Mouse (Mus musculus) forebrain, embryonic 16.5 days (tissue): ENCODE measurements at regions not wholly inside any gene's neighbourhood (a gene's known extent, or its start where the extent isn't known, plus 50 kb on each side); places are given as distances from the start of the nearest gene placed in this dataset.
"Not testable (repeated sequence)": the region's sequence is repeated elsewhere in the genome, so short reads cannot be mapped to it uniquely, and the experiment has no call there.

Source experiments
- ATAC-seq: fragments of 200-750 bp; cut with Nextera tagmentation; 2 replicates; pipeline ENCODE4 v1.8.0; 2017; ENCODE audit warnings: mild to moderate bottlenecking, moderate library complexity
- H3K27ac ChIP-seq: fragments of 300-500 bp; sonication (generic); 2 replicates; pipeline ENCODE4 v1.5.1; 2014; ENCODE audit warnings: low read length, control low read depth
- H3K27me3 ChIP-seq: fragments of 300-500 bp; sonication (generic); replicated peaks from 2 replicates; pipeline ENCODE4 v1.6.1; 2014; ENCODE audit warnings: low read length; ENCODE audit not compliant: control insufficient read depth, insufficient read depth
- H3K36me3 ChIP-seq: fragments of 300-500 bp; sonication (generic); 2 replicates; pipeline ENCODE4 v1.6.1; 2014; ENCODE audit not compliant: control insufficient read depth, insufficient read depth
- H3K4me1 ChIP-seq: fragments of 300-500 bp; sonication (generic); replicated peaks from 2 replicates; pipeline ENCODE4 v1.6.1; 2014; ENCODE audit warnings: low read length; ENCODE audit not compliant: control insufficient read depth, insufficient read depth
- H3K4me2 ChIP-seq: fragments of 300-500 bp; sonication (generic); 2 replicates; pipeline ENCODE4 v1.6.1; 2014; ENCODE audit warnings: mild to moderate bottlenecking, low read length, control low read depth
- H3K4me3 ChIP-seq: fragments of 300-500 bp; sonication (generic); replicated peaks from 2 replicates; pipeline ENCODE4 v1.5.1; 2014; ENCODE audit warnings: mild to moderate bottlenecking, low read length, control low read depth
- H3K9ac ChIP-seq: fragments of 300-500 bp; sonication (generic); replicated peaks from 2 replicates; pipeline ENCODE4 v1.6.1; 2014; ENCODE audit warnings: low read depth, low read length, control low read depth
- H3K9me3 ChIP-seq: fragments of 300-500 bp; sonication (generic); 2 replicates; pipeline ENCODE4 v1.6.1; 2016; ENCODE audit warnings: low read length; ENCODE audit not compliant: control insufficient read depth
- WGBS: fragments of 180-500 bp; shearing (Covaris S2); extraction: QIAGEN DNeasy Blood & Tissue Kit; methylation state at CpG from one replicate; pipeline ENCODE4 v1.1.7; 2014; 5-methylcytosine and 5-hydroxymethylcytosine counted together

GRCm38 (mm10) chr5:40441239-40441638, 686.0 kb upstream of the Hs3st1 start:
- ATAC-seq: no peak
- H3K9ac ChIP-seq: no peak overlapping the region
- no peaks in the 10 kb centered on the region for H3K36me3 ChIP-seq
- WGBS: 57% methylated on average over 7 of the region's 7 CpGs
- no peaks in the 10 kb centered on the region for H3K27me3 ChIP-seq
- H3K9me3 ChIP-seq: no peaks in the 10 kb centered on the region
- H3K4me3 ChIP-seq: no peak overlapping the region
- no peaks in the 10 kb centered on the region for H3K4me1 ChIP-seq
- no peak overlapping the region for H3K4me2 ChIP-seq
- H3K27ac ChIP-seq: no peak overlapping the region

- Histone ChIP-seq H3K27ac (no peak overlapping the region), H3K9ac (no peak overlapping the region), H3K9me3 (no peaks in the 10 kb centered on the region), H3K4me3 (no peak overlapping the region), H3K36me3 (no peaks in the 10 kb centered on the region), H3K27me3 (no peaks in the 10 kb centered on the region), H3K4me1 (no peaks in the 10 kb centered on the region), H3K4me2 (no peak overlapping the region)
- ATAC-seq: no peak
Observed at GRCm38 (mm10) chr5:40402721-40403120, 647.4 kb upstream of the Hs3st1 start.

DNA sequence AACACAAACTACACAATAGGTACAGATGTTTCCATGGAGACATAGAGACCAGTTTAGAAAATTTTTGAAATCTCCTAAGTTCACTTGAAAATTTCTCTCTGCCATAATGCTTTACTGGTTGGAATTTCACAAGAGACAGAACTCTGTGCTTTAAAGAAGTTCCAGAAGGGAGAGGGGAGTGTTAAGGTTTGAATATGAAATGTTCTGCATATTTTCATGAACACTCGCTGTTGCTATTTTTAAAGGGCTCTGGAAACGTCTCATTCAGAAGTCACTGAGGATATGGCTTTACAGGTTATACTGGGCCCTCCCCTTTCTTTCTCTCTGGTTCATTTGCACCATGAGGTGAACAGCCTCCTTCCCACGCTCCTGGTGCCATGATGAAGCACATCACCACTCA, 639.5 kb upstream of the Hs3st1 start:
- Histone ChIP-seq H3K27ac (no peak overlapping the region), H3K9ac (no peak overlapping the region), H3K4me3 (no peak overlapping the region), H3K36me3 (no peaks in the 10 kb centered on the region), H3K4me1 (no peaks in the 10 kb centered on the region), H3K9me3 (no peaks in the 10 kb centered on the region), H3K4me2 (no peak overlapping the region), H3K27me3 (no peaks in the 10 kb centered on the region)
- 77% methylated on average over 3 of the region's 3 CpGs for WGBS
- no peak for ATAC-seq

DNA sequence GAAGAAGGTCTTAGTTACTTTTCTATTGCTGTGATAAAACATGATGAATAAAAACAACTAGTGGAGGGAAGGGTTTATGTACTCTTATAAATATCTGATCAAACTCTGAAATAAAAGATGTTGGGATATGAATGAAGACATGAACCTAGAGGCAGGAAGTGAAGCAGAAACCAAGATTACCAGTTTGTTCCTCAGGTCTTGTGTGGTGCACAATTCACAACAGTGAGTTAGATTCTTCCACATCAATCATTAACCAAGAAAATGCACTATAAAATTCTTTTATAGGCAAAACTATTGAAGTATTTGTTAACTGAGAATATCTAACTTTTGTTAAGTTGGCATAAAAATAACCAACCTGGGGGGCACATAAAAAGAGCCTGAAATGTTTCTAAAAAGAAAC, 634.3 kb upstream of the Hs3st1 start:
- Histone ChIP-seq H3K4me2 (no peak overlapping the region), H3K9ac (no peak overlapping the region), H3K27ac (no peak overlapping the region), H3K9me3 (no peaks in the 10 kb centered on the region), H3K27me3 (no peaks in the 10 kb centered on the region), H3K36me3 (no peaks in the 10 kb centered on the region), H3K4me3 (no peak overlapping the region), H3K4me1 (no peaks in the 10 kb centered on the region)
- no peak for ATAC-seq

DNA sequence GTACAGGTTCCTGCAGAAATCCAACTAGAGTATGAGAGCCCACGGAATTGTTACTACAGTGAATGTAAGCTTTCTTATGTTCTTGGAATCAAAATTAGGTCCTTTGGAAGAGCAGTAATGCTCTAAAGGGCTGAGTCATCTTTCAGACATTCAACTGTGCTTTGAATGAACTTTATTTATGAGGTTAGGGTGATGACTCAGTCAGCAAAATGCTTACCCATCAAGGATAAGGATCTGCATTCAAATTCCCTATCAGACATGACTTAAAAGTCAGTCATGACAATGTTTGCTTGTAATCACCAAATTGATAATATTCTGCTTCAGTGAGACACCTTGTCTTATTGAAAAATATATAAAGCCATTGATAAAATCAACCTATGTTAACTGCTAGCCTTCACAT, 611.7 kb upstream of the Hs3st1 start:
- 83% methylated on average over 1 of the region's 1 CpGs for WGBS
- ATAC-seq: no peak
- no peak overlapping the region for H3K27ac ChIP-seq
- no peak overlapping the region for H3K4me3 ChIP-seq
- no peaks in the 10 kb centered on the region for H3K36me3 ChIP-seq
- no peaks in the 10 kb centered on the region for H3K4me1 ChIP-seq
- no peaks in the 10 kb centered on the region for H3K27me3 ChIP-seq
- no peaks in the 10 kb centered on the region for H3K9me3 ChIP-seq
- H3K9ac ChIP-seq: no peak overlapping the region
- H3K4me2 ChIP-seq: no peak overlapping the region

- peak; percentile 43; the same call in 1 of the 2 replicates for ATAC-seq
- Histone ChIP-seq H3K9ac (no peak overlapping the region), H3K27me3 (no peaks in the 10 kb centered on the region), H3K4me1 (no peaks in the 10 kb centered on the region), H3K36me3 (no peaks in the 10 kb centered on the region), H3K27ac (no peak overlapping the region), H3K4me2 (no peak overlapping the region), H3K4me3 (no peak overlapping the region), H3K9me3 (no peaks in the 10 kb centered on the region)
- 39% methylated on average over 1 of the region's 1 CpGs for WGBS
Observed at GRCm38 (mm10) chr5:40331237-40331636, 576.0 kb upstream of the Hs3st1 start.

DNA sequence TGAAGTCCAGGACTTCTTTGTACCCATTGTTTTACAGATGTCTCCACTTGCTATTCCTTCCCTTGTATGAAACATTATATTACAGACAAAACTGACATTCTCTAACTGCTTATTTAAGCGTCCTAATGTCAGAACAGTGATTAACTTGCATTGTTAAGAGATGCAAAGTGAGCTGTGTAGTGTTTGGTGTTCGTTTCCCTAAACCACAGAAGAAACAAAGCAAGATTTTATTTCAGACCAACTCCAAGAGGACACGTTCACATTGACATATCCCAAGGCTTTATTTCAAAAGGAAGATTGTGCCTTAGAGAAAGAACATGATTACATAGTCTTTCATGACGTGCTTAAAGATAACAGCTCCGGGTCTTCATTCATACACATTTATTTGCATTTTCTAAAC, 553.2 kb upstream of the Hs3st1 start:
- no peaks in the 10 kb centered on the region for H3K4me1 ChIP-seq
- H3K4me3 ChIP-seq: no peak overlapping the region
- H3K9ac ChIP-seq: no peak overlapping the region
- WGBS: 48% methylated on average over 5 of the region's 5 CpGs
- no peaks in the 10 kb centered on the region for H3K27me3 ChIP-seq
- no peak overlapping the region for H3K4me2 ChIP-seq
- peak; percentile 70 for ATAC-seq
- no peaks in the 10 kb centered on the region for H3K9me3 ChIP-seq
- no peaks in the 10 kb centered on the region for H3K36me3 ChIP-seq
- H3K27ac ChIP-seq: no peak overlapping the region

DNA sequence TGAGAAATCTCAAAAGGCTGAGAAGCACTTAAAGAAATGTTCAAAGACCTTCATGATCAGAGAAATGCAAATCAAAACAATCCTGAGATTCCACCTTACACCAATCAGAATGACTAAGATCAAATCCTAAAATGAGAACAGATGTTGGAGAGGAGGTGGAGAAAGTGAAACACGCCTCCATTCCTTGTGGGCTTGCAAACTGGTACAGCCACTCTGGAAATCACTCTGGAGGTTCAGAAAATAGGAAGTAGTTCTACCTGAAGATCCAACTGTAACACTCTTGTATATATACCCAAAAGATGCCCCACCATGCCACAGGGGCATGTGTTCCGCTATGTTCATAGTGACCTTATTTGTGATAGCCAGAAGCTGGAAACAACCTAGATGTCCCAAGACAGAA, 549.5 kb upstream of the Hs3st1 start:
- WGBS: 96% methylated on average over 2 of the region's 2 CpGs
- not testable (repeated sequence) for H3K9me3 ChIP-seq, H3K4me2 ChIP-seq, H3K9ac ChIP-seq, H3K27me3 ChIP-seq, H3K27ac ChIP-seq, H3K4me1 ChIP-seq, H3K4me3 ChIP-seq, ATAC-seq, H3K36me3 ChIP-seq

GRCm38 (mm10) chr5:40294868-40295693, 539.8 kb upstream of the Hs3st1 start:
- WGBS: 8% methylated on average over 3 of the region's 3 CpGs
- ATAC-seq: peak; percentile 76
- H3K36me3 ChIP-seq: no peaks in the 10 kb centered on the region

DNA sequence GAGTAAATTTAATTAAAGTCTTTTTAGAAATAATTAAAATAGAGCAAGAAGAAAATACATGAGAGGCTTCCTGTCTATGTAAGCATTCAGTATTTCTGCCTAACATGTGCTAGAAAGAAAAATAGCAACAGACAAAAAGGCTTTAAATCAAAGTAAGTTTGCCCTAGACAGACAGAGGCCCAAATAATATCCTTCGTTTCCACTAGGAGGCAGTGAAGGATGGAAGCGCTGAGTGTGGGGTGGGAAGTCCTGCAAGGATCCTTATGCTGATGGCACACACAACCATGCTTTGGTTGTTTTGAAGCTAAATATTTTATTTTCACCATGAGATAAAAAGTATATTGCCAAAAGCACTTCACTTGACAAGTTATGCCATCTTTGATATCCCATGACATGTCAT, 527.1 kb upstream of the Hs3st1 start:
- no peak for ATAC-seq
- Histone ChIP-seq H3K4me3 (no peak overlapping the region), H3K27me3 (no peaks in the 10 kb centered on the region), H3K4me2 (no peak overlapping the region), H3K9ac (no peak overlapping the region), H3K36me3 (no peaks in the 10 kb centered on the region), H3K27ac (no peak overlapping the region), H3K4me1 (no peaks in the 10 kb centered on the region), H3K9me3 (no peaks in the 10 kb centered on the region)
- WGBS: 43% methylated on average over 2 of the region's 2 CpGs

More at GRCm38 (mm10) chr5:40294868-40295693, 539.8 kb upstream of the Hs3st1 start:
- Histone ChIP-seq H3K9ac (no peak overlapping the region), H3K4me1 (no peaks in the 10 kb centered on the region), H3K27me3 (no peaks in the 10 kb centered on the region), H3K9me3 (no peaks in the 10 kb centered on the region), H3K27ac (no peak overlapping the region), H3K4me3 (no peak overlapping the region), H3K4me2 (no peak overlapping the region)
